Mouse (Mus musculus): ENCODE results near the gene Fh1. TPM values are rescaled to one million over a fixed set of nuclear protein-coding genes. Genes with fewer than 3 reads are reported as not detected.

Gene Fh1
- total RNA-seq, 2 experiments from 2014 or later, result 66.7 to 82.2 TPM

DNA sequence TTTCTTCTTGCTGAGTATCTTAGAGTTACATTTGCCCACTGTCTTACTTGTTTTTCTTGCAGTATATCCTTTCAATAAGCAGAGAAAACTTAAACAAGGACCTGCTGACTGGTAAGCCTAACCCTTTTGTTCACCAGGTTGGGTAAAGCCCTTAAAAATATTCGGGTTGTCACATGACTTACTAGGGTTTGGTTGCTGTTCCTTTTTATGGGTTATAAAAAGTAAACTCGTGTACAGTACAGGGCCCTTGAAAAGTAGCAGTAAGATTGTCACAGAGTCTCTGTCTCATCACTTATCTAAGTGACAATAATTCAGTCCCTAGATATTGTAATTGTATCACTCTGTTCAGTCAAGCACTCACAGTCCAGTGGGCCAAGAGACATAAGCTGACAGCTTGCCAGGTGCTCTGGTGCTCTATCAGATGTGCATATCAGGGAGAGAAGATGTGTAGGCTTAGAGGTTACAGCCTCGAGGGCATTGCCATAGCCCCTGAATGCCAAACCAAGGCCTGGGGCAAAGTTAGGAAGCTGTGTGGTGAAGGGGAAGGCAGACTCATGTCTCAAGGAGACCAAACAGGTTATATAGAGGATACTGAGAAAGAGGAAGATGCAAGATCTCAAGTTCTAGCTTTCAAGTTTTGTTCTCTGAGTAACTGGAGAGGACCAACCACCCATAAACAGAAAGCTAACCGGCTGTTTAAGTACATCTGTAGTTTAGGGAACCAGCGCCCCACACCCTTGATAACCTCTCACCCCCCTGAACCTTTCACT, 18.2 kb upstream of the Fh1 start:
- no peak for DNase-seq (ENCODE audit: extremely low spot score in 1 of 2, low spot score in 2 of 2)
- Histone ChIP-seq H3K4me3 (no peak overlapping the region), H3K27ac (no peak overlapping the region)
- intact Hi-C loops (cut with DNase I), result no loop called here
- no peak for TF ChIP-seq CTCF (IDR thresholded peaks at IDR 0.05)

DNA sequence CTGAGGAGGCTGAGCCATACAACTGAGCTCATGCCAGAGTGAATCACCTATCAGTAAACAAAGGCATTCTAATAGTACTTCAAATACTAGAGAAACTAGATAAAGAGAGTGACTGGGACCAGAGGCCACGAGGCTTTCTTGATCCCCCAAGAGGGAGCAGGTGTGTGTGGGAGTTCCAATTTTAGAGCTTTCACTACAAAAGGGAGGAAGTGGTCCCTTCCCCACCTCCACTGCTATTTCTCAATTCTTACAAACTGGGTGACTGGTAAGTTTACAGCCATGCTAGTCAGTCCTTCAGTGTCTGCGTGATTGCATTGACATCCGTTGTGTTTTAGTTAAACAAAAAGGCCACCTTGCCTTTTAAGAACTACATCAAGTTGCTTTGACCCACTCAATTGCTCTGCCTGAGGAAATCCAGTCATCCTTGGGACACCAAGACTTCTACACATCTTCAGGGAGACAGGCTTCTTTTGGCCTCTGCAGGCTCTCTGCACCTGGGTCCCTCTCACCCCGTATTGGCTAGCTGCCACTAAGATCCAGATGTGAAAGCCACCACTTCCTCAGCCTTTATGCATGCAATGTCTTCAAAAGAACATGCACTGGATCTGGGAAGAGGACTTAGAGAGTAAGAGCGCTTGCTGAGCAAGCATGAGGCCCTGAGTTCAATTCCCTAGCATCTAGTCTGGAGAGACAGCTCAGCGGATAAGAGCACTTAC, 15.2 kb upstream of the Fh1 start:
- no peak for DNase-seq (ENCODE audit: extremely low spot score in 1 of 2, low spot score in 2 of 2)
- Histone ChIP-seq H3K4me3 (no peak overlapping the region), H3K27ac (no peak overlapping the region)
- TF ChIP-seq CTCF (IDR thresholded peaks at IDR 0.05), result no peak
- intact Hi-C loops (cut with DNase I), result no loop called here

DNA sequence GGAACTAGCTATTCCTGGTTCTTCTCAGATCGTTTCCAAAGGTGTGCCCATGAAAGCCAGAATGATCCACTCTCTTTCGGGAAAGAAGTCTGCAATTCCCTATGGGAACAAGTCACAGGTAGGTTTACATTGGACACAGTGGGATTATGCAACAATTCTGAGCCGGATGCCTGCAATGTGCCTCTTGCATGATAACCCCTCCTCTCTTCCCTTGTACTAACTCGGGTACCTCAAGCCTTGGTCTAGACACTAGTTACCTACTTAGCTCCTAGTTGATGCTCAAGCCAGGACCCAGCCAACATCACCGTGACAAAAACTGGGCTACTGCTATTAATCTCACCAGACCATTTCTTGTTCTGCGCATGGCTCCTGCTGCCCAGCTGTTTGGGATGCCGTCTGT, 13.6 kb upstream of the Fh1 start:
- intact Hi-C loops (cut with DNase I), result loop anchor here (10.0 kb wide), 1 partner anchor 1066 kb away; no protein-coding TSS in a partner anchor
- H3K27ac ChIP-seq, result no peak overlapping the region
- TF ChIP-seq CTCF (IDR thresholded peaks at IDR 0.05), result no peak
- DNase-seq (ENCODE audit: extremely low spot score in 1 of 2, low spot score in 2 of 2), result no peak
- no peak overlapping the region for H3K4me3 ChIP-seq

DNA sequence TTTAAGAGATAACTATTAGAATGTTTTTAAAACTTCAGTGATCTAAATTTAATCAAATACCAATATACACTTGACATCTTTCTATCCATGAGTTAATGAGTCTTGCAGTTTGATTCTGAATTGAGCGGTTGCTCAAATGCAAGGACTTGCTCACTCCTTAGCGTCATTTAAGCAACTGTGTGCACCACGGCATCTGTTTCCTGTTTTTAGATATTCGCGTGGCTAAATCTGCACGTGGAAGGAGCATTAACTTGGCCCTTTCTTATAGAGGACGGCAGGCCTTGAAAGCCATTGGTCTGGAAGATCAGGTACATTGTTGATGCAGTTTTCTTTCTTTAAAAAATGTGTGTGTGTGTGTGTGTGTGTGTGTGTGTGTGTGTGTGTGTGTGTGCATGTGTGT, 12.2 kb upstream of the Fh1 start:
- Histone ChIP-seq H3K4me3 (no peak overlapping the region), H3K27ac (no peak overlapping the region)
- intact Hi-C loops (cut with DNase I), result loop anchor here (10.0 kb wide), 1 partner anchor 1067 kb away; no protein-coding TSS in a partner anchor
- DNase-seq (ENCODE audit: extremely low spot score in 1 of 2, low spot score in 2 of 2), result no peak
- no peak for TF ChIP-seq CTCF (IDR thresholded peaks at IDR 0.05)

DNA sequence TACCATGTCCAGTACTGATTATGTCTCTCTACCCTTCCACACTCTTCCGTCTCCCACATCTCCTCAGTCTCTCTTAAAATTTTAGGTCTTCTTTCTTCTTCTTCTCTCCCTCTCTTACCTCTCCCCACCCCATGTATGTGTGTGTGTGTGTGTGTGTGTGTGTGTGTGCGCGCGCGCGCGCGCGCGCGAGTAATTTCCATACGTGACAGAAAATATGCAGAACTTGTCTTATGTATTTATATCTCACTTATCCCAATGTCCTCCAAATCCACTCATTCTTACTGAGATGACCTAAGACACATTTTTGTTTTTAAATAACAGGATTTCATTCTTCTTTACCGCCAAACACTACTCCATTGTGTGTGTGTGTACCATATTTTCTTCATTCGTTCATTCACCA, 7.0 kb upstream of the Fh1 start:
- TF ChIP-seq CTCF (IDR thresholded peaks at IDR 0.05), result no peak
- no peak overlapping the region for H3K4me3 ChIP-seq
- no peak overlapping the region for H3K27ac ChIP-seq
- no peak for DNase-seq (ENCODE audit: extremely low spot score in 1 of 2, low spot score in 2 of 2)
- intact Hi-C loops (cut with DNase I), result loop anchor here (10.0 kb wide), 1 partner anchor 1072 kb away; no protein-coding TSS in a partner anchor

DNA sequence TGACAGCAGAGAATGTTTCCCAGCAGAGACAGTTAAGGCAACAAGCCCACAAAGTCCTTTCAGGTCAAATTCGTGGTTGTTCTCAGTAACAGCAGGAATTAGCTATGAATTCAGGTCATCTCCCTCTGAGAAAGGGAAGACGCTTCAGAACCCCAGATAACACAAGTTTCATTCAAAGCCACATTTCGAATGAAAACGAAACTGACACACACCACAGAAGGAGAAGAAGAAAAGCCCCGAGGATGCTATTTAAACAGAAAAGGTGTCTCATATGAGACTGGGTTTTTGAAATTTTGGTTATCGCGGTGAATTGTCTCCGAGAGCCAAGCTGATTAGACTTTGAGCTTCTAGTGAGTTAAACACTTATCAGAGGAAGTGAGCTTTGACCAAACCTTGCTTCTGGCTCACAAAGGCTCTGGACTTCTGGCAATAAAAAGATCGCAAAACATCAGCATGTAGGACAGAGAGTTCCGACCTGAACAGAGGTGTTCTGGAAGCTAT, 6.3 kb upstream of the Fh1 start:
- TF ChIP-seq CTCF (IDR thresholded peaks at IDR 0.05), result no peak
- H3K27ac ChIP-seq, result no peak overlapping the region
- DNase-seq (ENCODE audit: extremely low spot score in 1 of 2, low spot score in 2 of 2), result no peak
- intact Hi-C loops (cut with DNase I), result loop anchor here (10.0 kb wide), 1 partner anchor 1073 kb away; no protein-coding TSS in a partner anchor
- no peak overlapping the region for H3K4me3 ChIP-seq

DNA sequence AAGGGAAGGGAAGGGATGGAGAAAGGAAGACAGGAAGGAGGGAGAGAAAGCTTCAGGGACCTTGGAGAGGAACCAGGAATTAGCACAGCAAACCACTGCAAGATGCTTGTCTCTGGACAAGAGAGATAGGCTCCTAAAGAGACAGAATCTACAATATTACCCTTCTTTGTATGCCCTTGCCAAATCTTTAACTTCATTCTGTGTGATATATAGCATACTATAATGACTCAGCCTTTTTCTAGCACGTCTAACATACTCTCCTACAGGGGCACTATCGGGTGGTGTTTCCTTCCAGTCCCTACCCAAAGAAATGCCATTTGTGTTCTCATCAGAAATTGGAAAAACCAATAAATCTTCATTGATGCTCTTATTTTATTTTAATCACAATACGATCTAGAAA, 5.6 kb upstream of the Fh1 start:
- H3K4me3 ChIP-seq, result no peak overlapping the region
- H3K27ac ChIP-seq, result no peak overlapping the region
- TF ChIP-seq CTCF (IDR thresholded peaks at IDR 0.05), result no peak
- DNase-seq (ENCODE audit: extremely low spot score in 1 of 2, low spot score in 2 of 2), result no peak
- intact Hi-C loops (cut with DNase I), result loop anchor here (10.0 kb wide), 1 partner anchor 1074 kb away; no protein-coding TSS in a partner anchor

DNA sequence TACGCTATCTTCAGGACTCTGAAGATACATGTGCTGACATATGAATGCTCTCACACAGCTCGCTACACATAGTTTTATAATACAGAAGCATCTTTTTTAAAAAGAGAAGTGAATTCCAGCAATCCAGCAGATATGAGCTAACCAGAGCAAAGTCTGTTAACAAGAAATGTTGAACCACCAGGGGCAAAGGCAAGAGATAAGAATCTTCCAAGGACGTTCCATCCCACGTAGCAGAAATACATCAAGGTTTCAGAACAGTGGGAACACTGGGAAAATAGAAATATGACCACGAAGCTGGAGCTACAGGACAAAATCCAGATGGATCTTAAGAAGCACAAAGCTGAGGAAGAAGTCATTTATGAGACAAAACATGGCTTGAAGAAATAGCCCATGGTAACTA, 4.9 kb upstream of the Fh1 start:
- no peak for DNase-seq (ENCODE audit: extremely low spot score in 1 of 2, low spot score in 2 of 2)
- no peak for TF ChIP-seq CTCF (IDR thresholded peaks at IDR 0.05)
- no peak overlapping the region for H3K27ac ChIP-seq
- intact Hi-C loops (cut with DNase I), result loop anchor here (10.0 kb wide), 1 partner anchor 1074 kb away; no protein-coding TSS in a partner anchor
- H3K4me3 ChIP-seq, result no peak overlapping the region

DNA sequence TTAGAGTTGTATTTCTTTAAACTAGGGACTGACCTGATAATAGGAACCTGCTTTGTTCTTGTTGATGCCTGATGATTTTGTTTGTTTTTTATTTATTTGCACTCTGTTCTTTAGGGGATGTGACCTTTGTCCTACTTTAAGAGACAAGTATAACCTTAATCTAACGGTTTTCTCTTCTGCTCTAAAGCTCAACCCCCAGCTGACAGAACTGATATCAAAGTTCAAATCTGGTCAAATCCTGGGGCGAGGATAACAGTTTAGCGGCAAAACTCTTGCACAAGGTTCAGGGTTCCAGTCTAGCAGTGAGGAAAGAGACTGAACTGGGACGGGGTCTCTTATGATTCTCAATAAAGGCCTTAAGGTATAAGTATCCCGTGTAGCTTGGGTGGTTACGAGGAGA, 3.8 kb upstream of the Fh1 start:
- TF ChIP-seq CTCF (IDR thresholded peaks at IDR 0.05), result no peak
- H3K27ac ChIP-seq, result no peak overlapping the region
- no peak overlapping the region for H3K4me3 ChIP-seq
- intact Hi-C loops (cut with DNase I), result loop anchor here (5.0 kb wide), 2 partner anchors 38 to 253 kb away; partner anchors contain the start of gene Exo1
- DNase-seq (ENCODE audit: extremely low spot score in 1 of 2, low spot score in 2 of 2), result no peak

DNA sequence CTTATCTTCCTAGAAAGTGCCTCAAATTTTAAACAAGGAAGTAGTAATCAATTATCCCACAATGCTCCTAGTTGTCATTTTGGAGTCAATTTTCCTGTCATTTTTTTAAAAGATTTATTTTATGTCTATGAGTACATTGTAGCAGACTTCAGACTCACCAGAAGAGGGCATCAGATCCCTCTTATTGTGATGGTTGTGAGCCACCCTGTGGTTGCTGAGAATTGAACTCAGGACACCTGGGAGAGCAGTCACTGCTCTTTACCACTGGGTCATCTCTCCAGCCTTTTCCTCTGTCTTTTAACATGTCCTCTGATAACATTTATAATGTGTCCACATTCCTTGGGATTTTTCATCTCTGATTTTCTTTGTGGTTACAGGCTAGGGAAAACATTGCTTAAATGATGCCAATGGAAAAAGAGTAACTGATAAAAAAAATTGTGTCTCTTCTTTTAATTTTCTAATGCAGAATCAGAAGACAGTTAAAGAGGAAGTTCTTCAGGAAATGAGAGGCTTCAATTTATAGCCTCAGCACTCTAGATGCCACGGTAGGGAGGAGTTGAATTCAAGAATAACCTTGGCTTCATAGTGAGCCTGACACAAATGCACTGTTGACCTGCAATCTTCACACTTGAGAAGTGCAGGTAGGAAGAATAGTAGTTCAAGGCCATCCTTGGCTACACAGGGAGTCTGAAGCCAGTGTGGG, 706 bp upstream of the Fh1 start:
- no peak for DNase-seq (ENCODE audit: extremely low spot score in 1 of 2, low spot score in 2 of 2)
- peak; percentile 71 for TF ChIP-seq CTCF (IDR thresholded peaks at IDR 0.05)
- Histone ChIP-seq H3K27ac (peak overlapping the region; percentile 94), H3K4me3 (peak overlapping the region; percentile 98)
- intact Hi-C loops (cut with DNase I), result loop anchor here (1.0 to 5.0 kb wide), 4 partner anchors 41 to 297 kb away; partner anchors contain the start of genes Chml, Exo1 and Opn3

DNA sequence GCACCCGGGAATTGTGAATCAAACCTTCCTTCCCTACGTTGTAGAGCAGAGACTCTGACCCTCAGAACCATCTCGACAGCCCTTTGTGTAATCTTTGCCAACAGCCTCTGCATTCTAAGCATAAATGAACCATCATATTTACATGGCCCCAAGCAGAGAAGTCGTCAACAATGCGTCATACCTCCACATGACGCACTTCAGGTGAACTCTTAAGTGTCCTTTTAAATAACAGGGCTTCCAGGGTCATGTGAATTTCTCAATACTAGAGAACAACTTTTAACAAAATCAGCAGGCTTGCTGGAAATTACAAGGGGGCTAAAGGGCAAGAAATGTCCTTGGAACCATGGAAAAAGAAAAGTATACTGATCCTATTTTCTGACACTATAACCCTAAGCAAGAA, 1.8 kb downstream of the Fh1 start:
- intact Hi-C loops (cut with DNase I), result no loop called here
- H3K4me3 ChIP-seq, result no peak overlapping the region
- no peak for DNase-seq (ENCODE audit: extremely low spot score in 1 of 2, low spot score in 2 of 2)
- no peak overlapping the region for H3K27ac ChIP-seq
- TF ChIP-seq CTCF (IDR thresholded peaks at IDR 0.05), result no peak

All from left cerebral cortex, adult 2 months (tissue).